Mouse (Mus musculus) ES-Bruce4 (cell line): ENCODE measurements around the gene Mgst3. TPM values are rescaled to one million over a fixed set of nuclear protein-coding genes. Genes with fewer than 3 reads are reported as not detected.

Experiments
- H3K27ac ChIP-seq: 2 replicates; pipeline ENCODE4 v1.5.1; 2012; ENCODE audit warnings: low read length, inconsistent platforms; ENCODE audit not compliant: insufficient read depth
- H3K27me3 ChIP-seq: 2 replicates; pipeline ENCODE4 v1.6.1; 2012; ENCODE audit warnings: mild to moderate bottlenecking, low read length, inconsistent platforms; ENCODE audit not compliant: control insufficient read depth, poor library complexity, insufficient read depth, severe bottlenecking
- H3K36me3 ChIP-seq: 2 replicates; pipeline ENCODE4 v1.6.1; 2012; ENCODE audit warnings: inconsistent platforms, mild to moderate bottlenecking, low read length, moderate library complexity; ENCODE audit not compliant: control insufficient read depth, poor library complexity, insufficient read depth, severe bottlenecking
- H3K4me1 ChIP-seq: one replicate; pipeline ENCODE4 v1.8.1; 2011; ENCODE audit warnings: low read length; ENCODE audit not compliant: control insufficient read depth, insufficient read depth
- H3K4me3 ChIP-seq: 2 replicates; pipeline ENCODE4 v1.5.1; 2011; ENCODE audit warnings: low read depth, mild to moderate bottlenecking, low read length
- H3K9ac ChIP-seq: 2 replicates; pipeline ENCODE4 v1.6.1; 2012; ENCODE audit warnings: low read depth, mild to moderate bottlenecking, inconsistent platforms; ENCODE audit not compliant: poor library complexity, severe bottlenecking
- H3K9me3 ChIP-seq: replicated peaks from 2 replicates; pipeline ENCODE4 v1.6.1; 2012; ENCODE audit warnings: mild to moderate bottlenecking, low read length, inconsistent platforms; ENCODE audit not compliant: control insufficient read depth, poor library complexity, insufficient read depth, severe bottlenecking
- CTCF ChIP-seq: IDR thresholded peaks from one replicate; pipeline ENCODE4 v1.8.1; 2011; ENCODE audit warnings: low read depth, low read length
- EP300 ChIP-seq: IDR thresholded peaks from 2 replicates; pipeline ENCODE4 v1.6.1; 2011; ENCODE audit warnings: low read depth, low read length; ENCODE audit not compliant: insufficient read depth
- POLR2A ChIP-seq: IDR thresholded peaks from one replicate; pipeline ENCODE4 v1.8.1; 2011; ENCODE audit warnings: low read length; ENCODE audit not compliant: insufficient read depth
- polyA plus RNA-seq: library from polyadenylated mRNA; stranded (reverse); fragments of >200 nt; gene quantifications from 2 replicates; pipeline ENCODE4 v1.2.4, GENCODE M21; 2011; ENCODE audit warnings: low read depth; ENCODE audit not compliant: missing spikeins, insufficient read depth, insufficient read length

Gene Mgst3
- 23.4 and 26.6 TPM in 2 replicates for polyA plus RNA-seq

- Histone ChIP-seq H3K4me1 (no peaks in the 10 kb centered on the region), H3K9ac (peak within 1 kb of the TSS; percentile 85), H3K9me3 (no peaks in the 10 kb centered on the region), H3K4me3 (peak within 1 kb of the TSS; percentile 74), H3K27ac (0 out of 2 replicates have a peak within 1 kb of the TSS, but pooled peaks have one; percentile 47), H3K36me3 (no peaks in the 10 kb centered on the region), H3K27me3 (no peaks in the 10 kb centered on the region)
- no peak for TF ChIP-seq EP300
- TF ChIP-seq CTCF: peak; percentile 49
Observed at GRCm38 (mm10) chr1:167393683-167394492, at the start of gene Mgst3. Mgst3 (minus strand) TSS chr1:167393841.

DNA sequence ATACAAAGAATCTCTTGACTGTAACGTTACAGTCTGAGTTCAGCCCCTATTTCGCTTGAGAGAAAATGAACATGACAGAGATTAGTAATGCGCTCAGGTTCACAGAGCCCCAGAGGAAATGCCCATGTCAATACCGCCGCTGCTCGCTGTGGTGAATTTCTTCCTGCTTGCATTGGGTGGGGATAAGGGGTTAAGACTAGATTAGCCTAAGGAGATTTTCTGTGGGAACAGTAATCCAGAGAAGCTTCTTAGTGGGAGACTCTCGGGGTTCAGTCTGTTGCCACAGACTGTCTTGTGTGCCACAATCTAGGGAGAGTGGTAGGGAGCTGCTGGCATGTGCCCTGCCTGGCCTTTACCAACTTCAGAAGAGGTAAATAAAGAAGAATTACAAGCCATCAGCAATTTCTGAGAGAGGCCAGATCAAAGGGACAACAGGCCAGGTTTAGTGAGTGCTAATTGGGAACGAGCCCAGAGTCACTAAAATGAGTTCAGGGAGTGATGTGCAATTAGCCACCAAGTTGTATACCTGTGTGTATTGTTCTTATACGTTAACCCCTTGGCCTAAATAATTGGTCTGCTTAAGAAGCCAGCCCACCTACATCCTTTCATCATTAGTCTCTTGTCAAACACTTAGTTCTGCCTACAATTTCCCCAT, 44.7 kb upstream of the Mgst3 start:
- H3K4me3 ChIP-seq: no peak overlapping the region
- TF ChIP-seq POLR2A (no peak), CTCF (no peak), EP300 (no peak)

GRCm38 (mm10) chr1:167437091-167437490, 43.5 kb upstream of the Mgst3 start:
- Histone ChIP-seq H3K9me3 (no peaks in the 10 kb centered on the region), H3K4me3 (no peak overlapping the region), H3K9ac (no peak overlapping the region), H3K27me3 (no peaks in the 10 kb centered on the region; the same call in 1 of the 2 replicates), H3K4me1 (no peaks in the 10 kb centered on the region), H3K36me3 (no peaks in the 10 kb centered on the region), H3K27ac (no peak overlapping the region)
- TF ChIP-seq POLR2A (no peak), CTCF (no peak), EP300 (no peak)

More for the DNA sequence above, 44.7 kb upstream of the Mgst3 start:
- Histone ChIP-seq H3K27me3 (no peaks in the 10 kb centered on the region; the same call in 1 of the 2 replicates), H3K4me1 (no peaks in the 10 kb centered on the region), H3K27ac (no peak overlapping the region), H3K36me3 (no peaks in the 10 kb centered on the region), H3K9me3 (no peaks in the 10 kb centered on the region), H3K9ac (no peak overlapping the region)

DNA sequence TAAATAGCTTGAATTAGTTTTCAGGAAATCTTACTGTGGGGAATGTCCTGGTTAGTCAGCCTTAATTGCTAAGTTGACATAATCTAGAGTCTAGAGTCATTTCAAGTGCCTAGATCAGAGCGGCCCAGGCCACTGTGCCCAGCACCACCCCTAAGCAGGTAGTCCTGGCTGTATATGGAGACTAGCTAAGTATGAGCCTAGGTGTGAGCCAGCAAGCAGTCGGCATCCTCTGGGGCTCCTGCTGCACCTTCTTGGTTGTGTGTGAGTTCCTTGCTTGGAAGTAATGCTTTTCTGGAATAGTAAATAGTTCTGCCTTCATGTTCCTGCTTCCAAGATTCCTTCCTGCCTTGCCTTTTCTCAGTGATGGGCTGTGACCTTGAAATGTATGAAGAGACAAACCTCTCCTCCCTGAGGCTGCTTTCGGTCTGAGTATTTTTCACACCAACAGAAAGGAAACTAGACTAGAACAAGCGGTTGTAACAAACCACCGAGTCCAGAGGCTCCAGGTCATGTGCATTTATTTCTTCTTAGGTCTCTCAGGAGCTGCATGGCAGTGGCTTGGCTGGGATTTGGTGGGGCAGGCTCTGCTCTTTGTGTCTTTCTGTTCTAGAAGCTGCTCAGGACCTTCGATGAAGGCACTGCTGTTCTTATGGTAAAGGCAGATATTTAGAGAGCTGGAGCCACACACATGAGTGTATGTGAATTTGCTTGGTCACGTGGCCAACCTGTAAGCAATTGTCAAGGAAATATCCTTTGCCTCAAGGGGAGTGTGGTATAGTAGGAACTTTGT, 42.7 kb upstream of the Mgst3 start:
- no peaks in the 10 kb centered on the region; the same call in 1 of the 2 replicates for H3K27me3 ChIP-seq
- H3K9me3 ChIP-seq: no peaks in the 10 kb centered on the region
- H3K4me3 ChIP-seq: no peak overlapping the region
- H3K4me1 ChIP-seq: no peaks in the 10 kb centered on the region
- no peak overlapping the region for H3K27ac ChIP-seq
- no peaks in the 10 kb centered on the region for H3K36me3 ChIP-seq
- TF ChIP-seq CTCF: no peak
- TF ChIP-seq POLR2A: no peak
- no peak for TF ChIP-seq EP300
- no peak overlapping the region for H3K9ac ChIP-seq

- Histone ChIP-seq H3K27ac (no peak overlapping the region), H3K27me3 (no peaks in the 10 kb centered on the region), H3K9me3 (no peaks in the 10 kb centered on the region), H3K36me3 (no peaks in the 10 kb centered on the region), H3K4me1 (no peaks in the 10 kb centered on the region), H3K9ac (no peak overlapping the region), H3K4me3 (no peak overlapping the region)
- no peak for TF ChIP-seq POLR2A
- no peak for TF ChIP-seq EP300
- TF ChIP-seq CTCF: no peak
Observed at GRCm38 (mm10) chr1:167434931-167435330, 41.3 kb upstream of the Mgst3 start.
